Mouse (Mus musculus) thymus, adult 2 months (tissue): ENCODE measurements around the gene Abcc4.

Experiments used
- CTCF ChIP-seq: fragments of 200-500 bp; IDR thresholded peaks from 2 replicates; pipeline ENCODE4 v1.5.1; 2012; ENCODE audit warnings: mild to moderate bottlenecking, control low read depth, low read length, moderate library complexity, borderline replicate concordance; ENCODE audit not compliant: control insufficient read depth, poor library complexity, insufficient read depth; ENCODE audit errors: extremely low read depth
- POLR2A ChIP-seq: fragments of 200-500 bp; IDR thresholded peaks from 2 replicates; pipeline ENCODE4 v1.6.1; 2012; ENCODE audit warnings: mild to moderate bottlenecking, low read length, control low read depth, moderate library complexity; ENCODE audit not compliant: control insufficient read depth, poor library complexity, insufficient read depth; ENCODE audit errors: extremely low read depth

DNA sequence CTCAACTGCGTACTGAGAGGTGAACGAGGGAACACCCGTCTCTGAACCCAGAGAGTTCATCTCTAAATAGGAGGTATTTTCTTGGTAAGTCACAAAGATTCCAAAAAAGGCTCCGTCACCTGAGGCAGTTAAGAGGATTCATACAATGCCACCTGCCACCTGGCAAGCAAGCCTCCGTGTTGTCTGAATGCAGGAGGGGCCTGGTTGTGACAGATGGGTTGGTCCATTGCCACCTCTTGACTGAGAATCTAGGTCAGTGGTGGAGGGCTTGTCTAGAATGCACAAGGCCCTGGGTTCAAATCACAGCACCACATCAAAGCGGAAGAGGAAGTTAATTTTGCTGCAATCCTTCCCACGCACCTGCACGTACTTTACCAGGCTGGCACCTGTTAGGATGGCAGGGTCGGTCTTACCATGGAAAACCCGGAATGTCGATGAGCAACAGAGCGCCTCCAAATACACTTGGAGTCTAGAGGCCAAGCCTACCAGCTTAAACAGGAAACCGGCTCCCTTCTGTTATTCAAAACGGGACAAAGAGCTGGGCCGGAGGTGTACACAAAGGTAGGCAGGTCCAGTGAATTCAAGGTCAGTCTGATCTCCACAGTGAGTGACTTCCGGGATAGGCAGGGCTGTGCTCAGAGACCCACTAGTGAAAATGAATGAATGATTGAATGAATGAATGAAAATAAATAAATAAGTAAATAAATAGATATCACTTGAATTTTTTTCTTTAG is 9.3 kb downstream of the Abcc4 start:
- TF ChIP-seq POLR2A (no peak), CTCF (no peak)
